Mouse (Mus musculus): ENCODE measurements around the gene Cog5.

- no peak for TF ChIP-seq CTCF (IDR thresholded peaks at IDR 0.05; ENCODE audit: extremely low read depth, insufficient read length, insufficient replicate concordance, low read depth, low read length)
- TF ChIP-seq POLR2A (IDR thresholded peaks at IDR 0.05; ENCODE audit: low read depth, low read length): no peak
Observed at GRCm38 (mm10) chr12:31848630-31849415, 194.2 kb downstream of the Cog5 start.

Data from small intestine, adult 2 months (tissue).